Mouse (Mus musculus) kidney, adult 18-20 months (tissue): Measurements from ENCODE around the gene Il4ra.
A peak's percentile ranks its signal among the peaks of the same experiment; 100 is the strongest.

Experiments
- DNase-seq: peaks from one replicate; pipeline ENCODE4 v3.0.0; 2021

The Il4ra gene

GRCm38 (mm10) chr7:125551766-125552709, at the start of gene Il4ra:
Gene Il4ra (plus strand): TSS chr7:125552120.
- DNase-seq: peak; percentile 93

DNA sequence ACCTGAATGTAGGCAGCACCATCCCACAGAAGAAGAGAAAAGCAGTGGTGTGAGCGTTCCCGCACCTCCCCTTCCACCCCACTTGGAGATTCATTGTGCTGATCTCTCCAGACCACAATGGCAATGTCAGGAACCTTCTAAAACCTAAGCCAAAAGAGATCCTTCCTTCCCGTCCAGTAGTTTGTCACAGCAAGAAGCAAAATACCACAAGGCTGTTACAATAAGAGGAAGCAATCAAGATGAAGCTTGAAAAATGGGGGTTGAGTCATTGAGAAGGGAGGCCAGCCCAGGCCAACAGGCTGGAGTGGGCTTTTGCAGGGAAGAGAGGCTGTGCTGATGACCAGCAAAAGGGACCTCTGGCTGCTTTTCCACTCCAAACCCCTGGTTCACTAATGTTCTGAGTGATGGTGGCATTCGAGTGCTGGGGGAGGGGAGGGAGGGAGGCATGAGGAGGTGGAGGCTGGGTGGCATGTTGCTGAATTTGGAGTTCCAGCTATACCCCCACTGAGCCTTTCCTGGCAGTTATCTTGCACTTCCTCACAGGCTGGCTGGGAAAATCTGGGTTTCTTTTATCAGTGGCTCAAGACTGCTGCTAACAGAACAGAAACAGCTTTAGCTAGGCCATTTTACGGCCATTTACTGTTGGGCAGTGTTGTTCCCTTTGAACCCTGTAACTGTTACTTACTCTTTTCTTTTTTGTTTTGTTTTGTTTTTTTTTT, 48.4 kb upstream of the Il4ra start:
- no peak for DNase-seq

GRCm38 (mm10) chr7:125504618-125505017, 47.3 kb upstream of the Il4ra start:
- DNase-seq: no peak

DNA sequence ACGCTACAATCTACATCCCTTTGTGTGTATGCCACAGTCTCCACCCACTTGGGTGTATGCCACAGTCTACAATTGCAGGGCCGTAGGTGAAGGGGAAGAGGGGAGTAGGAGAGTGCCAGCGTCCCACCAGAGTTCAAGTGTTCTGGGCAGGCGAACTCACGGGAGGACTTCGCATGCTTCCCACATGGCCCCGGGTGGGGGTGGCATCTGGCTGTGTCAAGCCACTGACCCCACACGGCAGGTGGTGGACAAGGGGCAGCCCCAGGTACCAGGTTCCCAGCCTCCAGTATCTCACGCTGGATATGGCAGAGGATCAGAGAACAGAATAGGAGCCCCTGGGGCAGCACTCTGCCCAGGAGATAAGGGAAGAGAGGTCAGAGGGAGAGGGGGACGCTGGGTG, 46.4 kb upstream of the Il4ra start:
- no peak for DNase-seq

DNA sequence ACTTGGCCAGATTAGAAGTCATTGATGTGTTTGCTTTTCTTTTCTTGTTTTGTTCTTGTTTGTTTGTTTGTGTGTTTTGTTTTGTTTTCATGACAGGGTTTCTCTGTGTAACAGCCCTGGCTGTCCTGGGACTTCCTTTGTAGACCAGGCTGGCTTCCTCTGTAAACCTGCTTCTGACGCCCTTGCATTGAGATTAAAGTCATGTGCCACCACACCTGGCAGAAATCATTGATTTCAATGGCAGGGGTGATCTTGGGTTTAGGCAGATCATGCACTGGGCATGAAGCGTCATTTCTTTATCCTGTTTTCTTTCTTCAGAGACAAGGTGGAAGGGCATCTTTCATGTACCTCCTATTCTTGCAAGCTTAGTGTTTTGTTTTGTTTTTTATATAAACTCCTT, 44.6 kb upstream of the Il4ra start:
- no peak for DNase-seq

GRCm38 (mm10) chr7:125511432-125511831, 40.5 kb upstream of the Il4ra start:
- DNase-seq: no peak

- DNase-seq: no peak
Observed at GRCm38 (mm10) chr7:125511852-125512251, 40.1 kb upstream of the Il4ra start.

- no peak for DNase-seq
Observed at GRCm38 (mm10) chr7:125515081-125515853, 36.7 kb upstream of the Il4ra start.

DNA sequence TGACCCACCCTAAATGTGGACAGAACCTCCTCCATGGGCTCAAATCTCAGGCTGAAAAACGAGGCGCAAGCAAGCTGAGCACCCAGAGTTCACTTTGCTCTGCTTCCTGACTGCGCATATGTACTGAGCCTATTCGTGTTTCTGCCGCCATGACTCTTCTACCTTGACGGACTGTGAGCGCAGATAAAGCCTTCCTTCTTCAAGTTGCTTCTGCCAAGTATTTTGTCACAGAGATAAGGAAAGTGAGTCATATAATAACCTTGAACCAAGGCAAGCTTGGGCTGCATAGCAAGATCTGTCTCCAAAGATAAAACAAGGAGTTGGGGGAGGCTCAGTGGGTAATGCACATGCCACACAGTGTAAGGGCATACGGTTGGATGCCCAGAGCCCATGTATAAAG, 35.2 kb upstream of the Il4ra start:
- DNase-seq: no peak

DNA sequence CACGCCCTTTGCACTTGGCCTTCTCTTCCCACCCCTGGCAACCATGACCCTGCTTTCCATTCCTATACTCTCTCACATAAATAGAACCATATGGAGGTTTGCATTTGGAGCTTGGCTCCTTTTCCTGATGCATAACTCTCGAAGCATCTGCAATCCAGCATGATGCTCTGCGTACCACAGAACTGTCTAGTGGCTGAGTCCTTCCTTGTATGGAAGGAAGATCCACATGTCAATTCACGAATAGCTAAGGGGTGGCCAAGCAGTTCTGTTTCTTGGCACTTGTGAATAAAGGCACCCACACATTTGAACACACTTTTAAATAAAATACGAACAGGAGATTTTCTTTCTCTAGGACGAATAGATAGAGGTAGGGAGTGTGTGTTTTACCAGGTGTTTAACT, 34.5 kb upstream of the Il4ra start:
- DNase-seq: no peak

GRCm38 (mm10) chr7:125519715-125520114, 32.2 kb upstream of the Il4ra start:
- no peak for DNase-seq

DNA sequence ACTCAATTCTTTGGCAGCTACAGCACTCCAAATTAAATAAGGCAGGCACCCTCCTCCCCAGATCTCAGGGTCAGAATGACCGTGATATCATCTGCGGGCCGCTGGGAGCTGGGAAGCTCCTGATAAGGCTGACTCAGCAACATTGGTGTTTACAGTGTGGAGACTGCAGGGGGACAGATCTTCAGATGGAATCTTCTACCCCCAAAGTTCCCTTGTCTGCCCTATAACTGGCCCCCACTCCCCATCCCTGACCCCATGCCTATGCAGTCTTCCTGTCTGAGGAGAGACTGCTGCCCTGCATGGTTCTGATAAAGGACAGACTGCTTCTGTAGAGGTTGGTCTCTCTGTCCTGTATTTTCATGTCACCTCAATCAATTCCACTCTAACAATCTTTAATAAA, 28.9 kb upstream of the Il4ra start:
- DNase-seq: no peak

DNA sequence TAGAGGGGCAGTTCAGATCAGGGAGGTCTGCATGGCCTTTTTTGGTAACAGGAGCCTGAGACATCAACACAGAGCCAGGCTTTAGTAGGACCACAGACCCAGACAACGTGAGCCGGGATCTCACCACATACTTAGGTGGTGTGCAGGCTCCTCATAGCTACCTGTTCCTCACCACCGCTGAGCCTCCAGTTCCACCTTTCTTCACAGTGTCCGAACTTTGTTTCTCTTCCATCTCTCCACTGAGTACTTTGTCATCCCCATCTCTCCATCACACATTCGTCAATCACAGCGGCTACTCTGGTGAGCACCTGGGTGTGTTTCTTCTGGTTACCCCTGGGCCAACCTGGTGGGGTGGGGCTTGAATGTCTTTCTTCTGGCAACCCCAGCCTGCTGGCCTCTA, 24.7 kb upstream of the Il4ra start:
- DNase-seq: no peak

DNA sequence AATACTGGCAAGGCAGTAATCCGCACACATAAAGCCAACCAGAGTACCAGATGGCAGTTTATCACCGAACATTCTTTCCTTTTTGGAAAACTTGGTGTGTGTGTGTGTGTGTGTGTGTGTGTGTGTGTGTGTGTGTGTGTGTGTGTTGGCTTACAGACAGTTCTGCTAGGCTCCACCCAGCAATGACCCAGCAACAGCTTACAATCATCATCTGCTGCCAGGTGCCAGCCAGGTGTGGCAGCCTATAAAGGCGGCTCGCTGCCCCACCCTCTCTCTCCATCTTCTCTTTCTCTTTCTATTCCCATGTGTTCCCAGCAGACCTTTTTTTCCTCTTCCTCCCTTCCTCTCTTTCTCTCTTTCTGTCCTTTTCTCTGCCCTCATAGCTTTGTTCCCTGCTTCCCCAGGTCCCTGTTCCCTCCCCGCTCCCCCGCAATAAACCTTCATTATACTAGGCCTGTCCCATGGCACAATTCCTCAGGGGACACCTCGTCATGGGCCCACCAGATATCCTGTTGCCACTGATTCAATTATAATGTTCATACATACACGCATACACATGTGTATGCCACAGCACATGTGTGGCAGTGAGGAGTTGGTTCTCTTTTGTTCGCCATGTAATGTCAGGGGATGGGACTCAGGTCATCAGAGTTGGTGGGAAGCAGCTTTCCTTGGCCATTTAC, 23.9 kb upstream of the Il4ra start:
- no peak for DNase-seq

GRCm38 (mm10) chr7:125539351-125539750, 12.6 kb upstream of the Il4ra start:
- DNase-seq: no peak

DNA sequence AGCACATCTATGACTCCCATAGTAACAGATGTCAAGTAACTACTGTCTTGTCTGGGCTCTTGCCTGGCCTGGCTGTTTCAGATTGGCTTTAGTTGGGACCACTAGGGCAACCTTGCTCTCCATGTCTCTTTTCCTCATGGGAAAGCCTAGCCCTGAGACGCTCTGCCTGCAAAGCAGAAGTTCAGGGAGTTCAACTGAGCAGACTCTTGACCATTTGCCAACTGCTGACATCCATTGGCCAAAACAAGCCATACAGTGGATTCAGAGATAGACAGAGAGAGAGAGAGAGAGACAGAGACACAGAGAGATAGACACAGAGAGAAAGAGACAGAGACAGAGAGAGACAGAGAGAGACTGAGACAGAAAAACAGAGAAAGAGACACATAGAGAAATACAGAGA, 10.9 kb upstream of the Il4ra start:
- no peak for DNase-seq

- no peak for DNase-seq
Observed at GRCm38 (mm10) chr7:125541821-125542220, 10.1 kb upstream of the Il4ra start.

DNA sequence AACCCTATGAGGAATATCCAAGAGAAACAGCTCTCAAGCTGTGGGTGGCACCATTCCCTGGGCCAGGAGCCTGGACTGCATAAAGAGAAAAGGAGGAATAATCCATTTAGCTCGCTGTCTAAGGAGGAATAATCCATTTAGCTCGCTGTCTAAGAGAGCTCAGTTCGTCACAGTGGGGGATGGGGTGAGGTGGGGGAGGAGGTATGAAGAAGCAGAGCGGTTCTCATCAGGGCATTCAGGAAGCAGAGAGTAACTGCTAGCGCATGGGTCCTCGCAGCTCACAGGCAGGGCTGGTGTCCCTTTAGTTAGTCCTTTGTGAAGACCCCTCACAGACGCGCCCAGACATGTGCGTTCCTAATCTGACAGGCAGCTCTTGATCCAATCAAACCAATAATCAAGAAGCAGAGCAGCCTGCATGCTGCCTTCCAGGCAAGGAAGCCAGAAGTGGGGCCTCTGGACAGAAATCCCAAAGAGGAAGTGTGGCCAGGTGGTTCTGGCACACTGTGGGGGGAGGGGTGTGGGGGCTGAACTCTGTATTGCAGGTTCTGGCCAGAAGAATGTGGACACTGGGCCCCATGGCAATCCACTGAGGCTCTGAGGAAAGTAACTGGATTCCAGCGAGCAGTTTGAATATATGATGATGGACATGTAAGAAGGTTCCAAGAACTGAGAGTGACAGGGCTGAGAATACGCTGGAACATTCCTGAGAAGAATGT, 9.4 kb upstream of the Il4ra start:
- no peak for DNase-seq

- DNase-seq: no peak
Observed at GRCm38 (mm10) chr7:125543497-125543896, 8.4 kb upstream of the Il4ra start.

DNA sequence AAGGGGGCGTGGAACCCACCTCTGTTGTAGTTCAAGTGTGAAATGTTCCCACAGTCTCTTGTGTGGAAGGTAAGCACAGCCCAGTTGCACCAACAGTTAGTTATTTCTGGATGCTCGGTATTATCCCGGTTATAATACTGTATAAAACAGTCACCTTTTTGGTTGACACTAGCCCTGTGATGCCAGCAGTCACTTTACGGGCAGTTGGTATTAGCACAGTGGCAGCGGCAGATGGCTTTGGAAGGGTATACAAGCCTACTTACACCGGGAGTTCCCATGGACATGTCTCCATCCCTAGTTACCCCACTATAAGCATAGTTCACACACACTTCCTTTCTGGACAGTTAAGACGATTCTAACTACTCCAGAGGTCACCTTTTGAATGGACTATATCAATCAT, 6.6 kb upstream of the Il4ra start:
- no peak for DNase-seq

GRCm38 (mm10) chr7:125546727-125547126, 5.2 kb upstream of the Il4ra start:
- no peak for DNase-seq

DNA sequence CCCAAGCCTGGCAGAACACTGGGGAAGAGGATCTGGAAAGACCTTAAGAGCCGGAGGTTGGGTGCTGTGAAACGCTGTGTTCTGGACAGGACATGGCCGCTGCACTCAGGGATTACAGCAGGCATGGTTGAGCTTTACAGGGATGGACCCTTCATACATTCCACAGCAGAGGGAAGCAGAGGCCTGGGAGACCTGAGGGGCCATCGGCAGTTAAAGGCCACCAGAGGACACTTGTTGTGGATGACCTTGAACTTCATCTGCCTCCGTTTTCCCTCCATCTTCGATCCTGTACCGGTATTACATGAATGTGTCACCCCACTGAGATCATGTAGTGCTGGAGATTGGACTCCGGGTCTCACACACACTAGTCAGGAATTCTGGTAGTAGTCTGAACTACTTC, 2.0 kb upstream of the Il4ra start:
- no peak for DNase-seq
